Mouse (Mus musculus) layer of hippocampus, adult 2 months (tissue): ENCODE measurements around the gene Hspg2. TPM values are rescaled to one million over a fixed set of nuclear protein-coding genes. Genes with fewer than 3 reads are reported as not detected.

ENCODE experiments used
- DNase-seq, 2 experiments: peaks; one replicate each; pipeline ENCODE4 v3.0.0; 2022; ENCODE audit warnings: low spot score in 2 of 2
- H3K27ac ChIP-seq: fragments of 200-600 bp; 2 replicates; pipeline ENCODE4 v1.8.1; 2022
- H3K4me3 ChIP-seq: fragments of 200-600 bp; 2 replicates; pipeline ENCODE4 v1.8.1; 2022; ENCODE audit warnings: mild to moderate bottlenecking
- CTCF ChIP-seq: fragments of 200-600 bp; conservative IDR thresholded peaks from 2 replicates; pipeline ENCODE4 v1.8.1; 2022; ENCODE audit warnings: antibody characterized with exemption, mild to moderate bottlenecking, moderate library complexity
- total RNA-seq, 2 experiments: library from RNA; stranded (reverse); gene quantifications; 2 replicates each; pipeline ENCODE4 v1.2.3; 2021

Hspg2 gene
- total RNA-seq, 2 experiments from 2014 or later = 4.0 to 5.2 TPM

GRCm38 (mm10) chr4:137469081-137469844 is 694 bp downstream of the Hspg2 start:
- no peak for TF ChIP-seq CTCF
- H3K4me3 ChIP-seq = peak overlapping the region; percentile 60
- DNase-seq = no peak
- peak overlapping the region; percentile 46; the same call in 1 of the 2 replicates for H3K27ac ChIP-seq

GRCm38 (mm10) chr4:137469845-137470692 is 1.5 kb downstream of the Hspg2 start:
- no peak overlapping the region; the same call in 1 of the 2 replicates for H3K27ac ChIP-seq
- no peak for TF ChIP-seq CTCF
- H3K4me3 ChIP-seq = no peak overlapping the region; the same call in 1 of the 2 replicates

GRCm38 (mm10) chr4:137470701-137471317 is 2.2 kb downstream of the Hspg2 start:
- H3K4me3 ChIP-seq = no peak overlapping the region
- no peak overlapping the region for H3K27ac ChIP-seq
- DNase-seq = no peak
- no peak for TF ChIP-seq CTCF

More at GRCm38 (mm10) chr4:137469845-137470692, 1.5 kb downstream of the Hspg2 start:
- no peak for DNase-seq

GRCm38 (mm10) chr4:137471326-137471725 is 2.8 kb downstream of the Hspg2 start:
- no peak for DNase-seq
- H3K4me3 ChIP-seq = no peak overlapping the region
- H3K27ac ChIP-seq = no peak overlapping the region
- TF ChIP-seq CTCF = no peak

GRCm38 (mm10) chr4:137473240-137473639 is 4.7 kb downstream of the Hspg2 start:
- no peak overlapping the region for H3K27ac ChIP-seq
- DNase-seq = no peak
- TF ChIP-seq CTCF = no peak

DNA sequence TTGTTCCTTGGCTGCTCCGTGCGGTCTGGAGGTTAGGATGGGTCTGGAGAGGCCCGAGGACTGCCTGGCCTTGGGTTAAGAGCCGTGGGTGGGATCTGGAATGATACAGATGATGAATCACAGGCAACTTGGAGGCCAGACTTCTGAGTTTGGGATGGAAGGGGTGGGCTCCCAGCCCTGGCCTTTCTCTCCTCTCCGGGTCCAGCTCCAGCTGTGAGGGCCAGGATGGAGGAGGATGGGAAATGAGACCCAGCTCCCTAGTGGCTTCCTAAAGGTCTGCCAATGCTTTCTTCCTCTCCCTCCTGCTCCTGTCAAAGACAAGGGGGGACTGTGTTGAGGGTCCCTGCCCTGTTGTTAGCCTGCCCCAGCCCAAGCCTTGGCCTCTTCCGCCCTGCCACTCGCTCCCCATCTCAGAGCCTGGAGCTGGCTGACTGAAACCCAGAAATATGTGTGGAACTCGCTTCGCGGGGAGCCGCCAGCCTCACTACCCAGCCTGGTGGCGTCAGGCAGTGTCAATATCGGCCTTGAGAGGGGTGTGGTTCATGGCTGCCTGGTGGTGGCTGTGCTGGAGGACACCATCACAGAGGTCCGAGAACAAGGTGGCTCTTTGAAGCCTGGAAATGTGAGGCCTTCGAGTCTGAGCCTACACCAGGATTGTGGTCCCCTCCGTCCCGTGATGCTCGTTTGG is 5.3 kb downstream of the Hspg2 start:
- Histone ChIP-seq H3K27ac (no peak overlapping the region), H3K4me3 (no peak overlapping the region)
- TF ChIP-seq CTCF = no peak
- no peak for DNase-seq

More at GRCm38 (mm10) chr4:137473240-137473639, 4.7 kb downstream of the Hspg2 start:
- no peak overlapping the region for H3K4me3 ChIP-seq

DNA sequence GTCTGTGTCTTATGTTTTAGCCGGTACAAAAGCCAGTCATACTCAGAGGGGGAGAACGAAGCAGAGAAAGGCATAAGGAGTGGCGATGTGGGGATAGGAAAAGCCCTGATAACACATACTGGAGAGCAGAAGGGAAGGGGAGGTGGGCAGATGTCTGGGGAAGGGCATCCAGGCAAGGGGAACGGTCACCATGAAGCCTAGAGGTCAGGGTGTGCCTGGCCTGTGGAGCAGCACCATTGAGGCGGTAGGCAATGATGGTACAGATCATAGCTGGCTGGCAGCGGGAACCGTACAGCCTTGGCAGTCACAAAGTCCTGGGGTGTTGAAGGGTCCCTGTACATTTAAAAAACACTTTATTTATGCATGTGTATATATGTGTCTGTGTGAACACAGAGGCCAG is 6.1 kb downstream of the Hspg2 start:
- no peak for TF ChIP-seq CTCF
- no peak overlapping the region for H3K4me3 ChIP-seq
- DNase-seq = no peak
- H3K27ac ChIP-seq = no peak overlapping the region

DNA sequence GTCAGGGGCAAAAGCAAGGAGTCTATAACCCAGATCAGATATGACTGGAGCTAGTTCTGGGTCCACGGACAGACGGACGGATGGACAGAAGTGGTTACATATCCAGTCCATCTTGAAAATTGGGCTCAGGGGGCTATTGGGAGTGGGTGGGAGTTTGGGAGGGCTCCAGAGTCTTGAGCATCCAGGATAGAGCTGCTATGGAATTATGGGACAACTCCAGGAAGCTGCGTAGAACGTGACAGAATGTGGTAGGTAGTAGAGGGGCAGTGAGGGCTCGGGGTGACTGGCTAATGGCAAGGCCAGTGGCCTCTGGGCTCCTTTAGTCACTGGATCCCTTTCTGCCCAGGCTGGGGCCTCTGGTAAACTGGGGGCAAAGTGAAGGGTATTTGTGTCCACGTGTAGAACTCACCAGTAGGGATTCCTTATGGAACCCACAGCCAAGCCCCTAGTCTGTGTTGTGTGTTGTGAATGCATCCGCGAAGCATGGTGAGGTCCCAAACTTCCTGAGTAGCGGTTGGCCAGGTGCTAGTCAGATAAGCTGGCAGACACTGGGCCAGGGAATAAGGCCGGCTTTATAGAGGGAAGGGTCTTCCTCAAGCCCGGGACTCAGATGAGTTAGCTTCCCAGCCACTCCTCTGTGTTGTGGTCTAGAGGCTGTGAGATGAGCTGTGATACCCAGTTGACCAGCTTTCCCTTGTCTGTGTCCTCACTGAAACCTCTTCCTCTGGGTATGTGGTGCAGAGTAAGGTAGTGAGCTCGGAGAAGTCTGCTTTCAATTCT is 6.9 kb downstream of the Hspg2 start:
- TF ChIP-seq CTCF = no peak
- no peak overlapping the region for H3K27ac ChIP-seq
- H3K4me3 ChIP-seq = no peak overlapping the region
- no peak for DNase-seq

DNA sequence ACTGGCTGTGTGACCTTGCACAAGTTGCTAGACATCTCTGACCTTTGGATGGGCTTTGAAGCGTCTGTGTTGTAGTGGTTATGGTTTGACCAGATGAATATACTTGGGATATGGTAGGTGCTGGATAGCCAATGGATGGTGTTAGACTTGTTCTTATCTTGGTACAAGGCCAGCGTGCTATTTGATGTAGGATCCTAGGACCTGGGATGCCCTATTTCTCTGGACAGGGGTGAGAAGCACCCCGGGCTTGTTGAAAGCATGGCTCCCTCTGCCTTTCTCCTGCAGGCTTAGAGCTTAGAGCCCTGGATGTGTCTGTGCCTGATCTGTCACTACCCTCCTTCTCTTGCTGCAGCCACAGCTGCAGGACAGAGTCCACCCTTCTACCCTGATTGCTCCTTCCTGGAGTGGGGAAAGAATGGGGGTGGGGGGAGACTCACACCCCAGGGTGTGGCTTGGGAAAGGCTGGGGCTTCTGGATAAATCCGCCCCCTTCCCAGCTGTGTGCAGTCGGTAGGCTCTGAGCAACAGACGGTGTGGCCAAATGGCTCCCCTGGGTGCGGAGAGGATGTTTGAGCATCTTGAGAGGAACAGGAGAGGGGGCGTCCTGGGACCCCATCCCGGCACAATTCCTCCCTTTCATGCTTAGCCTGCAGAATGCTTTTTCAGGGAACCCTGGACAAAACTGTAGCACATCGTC is 7.6 kb downstream of the Hspg2 start:
- Histone ChIP-seq H3K27ac (peak overlapping the region; percentile 51; the same call in 1 of the 2 replicates), H3K4me3 (peak overlapping the region; percentile 39)
- peak; percentile 41 to 61 for DNase-seq
- TF ChIP-seq CTCF = no peak

GRCm38 (mm10) chr4:137476761-137477237 is 8.2 kb downstream of the Hspg2 start:
- DNase-seq = peak in 1 of 2 experiments; percentile 9
- peak overlapping the region; percentile 39 for H3K4me3 ChIP-seq
- peak overlapping the region; percentile 51; the same call in 1 of the 2 replicates for H3K27ac ChIP-seq
- TF ChIP-seq CTCF = no peak

DNA sequence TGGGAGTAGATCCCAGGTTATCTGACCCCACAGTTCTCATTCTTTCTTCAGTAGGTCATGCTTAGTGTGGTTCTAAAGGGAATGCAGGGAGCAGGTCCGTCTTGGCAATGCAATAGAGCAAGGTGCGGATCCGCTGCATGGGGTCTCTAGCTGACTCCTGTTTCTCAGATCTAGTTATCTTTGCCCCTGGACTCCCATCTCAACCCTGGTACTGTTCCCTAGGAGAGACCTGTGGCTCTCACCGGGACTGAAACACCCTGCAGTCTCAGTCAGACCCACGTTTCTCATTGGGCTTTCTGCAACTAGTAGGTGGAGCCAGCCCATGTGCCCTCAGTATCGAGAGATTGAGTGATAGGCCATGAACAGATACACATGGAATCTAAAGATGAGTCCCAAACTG is 9.0 kb downstream of the Hspg2 start:
- Histone ChIP-seq H3K4me3 (no peak overlapping the region), H3K27ac (no peak overlapping the region)
- no peak for DNase-seq
- no peak for TF ChIP-seq CTCF
